ENCODE assay signal across 8 mouse cellular contexts in the genomic region with DNA sequence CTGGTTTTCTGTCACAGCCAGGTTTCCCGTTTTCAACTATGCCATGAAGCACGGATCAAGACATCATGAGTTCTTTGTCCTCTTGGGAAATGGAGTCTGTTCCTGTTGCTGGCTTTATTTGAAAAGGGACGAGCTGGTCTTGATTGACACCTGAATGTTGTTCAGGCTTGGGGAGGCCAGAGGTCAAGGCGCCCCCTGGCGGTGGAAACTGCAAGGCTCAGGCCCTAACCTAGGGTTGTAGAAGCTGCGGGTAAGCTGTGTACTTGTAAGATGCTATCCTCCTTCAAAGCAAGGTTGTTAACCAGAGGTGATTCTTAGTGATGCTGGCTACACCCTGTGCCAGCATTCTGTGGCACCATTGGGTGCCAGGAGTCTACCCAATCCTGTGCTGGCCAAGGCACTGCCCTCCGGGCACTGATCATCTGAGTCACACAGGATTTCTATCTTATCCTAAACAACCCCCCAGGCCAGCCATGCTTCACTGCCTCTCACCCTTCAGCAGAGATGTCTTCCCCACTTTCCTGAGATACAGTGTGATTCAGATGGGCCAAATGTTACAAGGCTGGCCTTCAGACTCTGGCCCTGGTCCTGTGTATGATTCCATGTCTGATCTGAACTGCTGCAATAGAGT. TPM values are rescaled to one million over a fixed set of nuclear protein-coding genes. Genes with fewer than 3 reads are reported as not detected.
A peak's percentile ranks its signal among the peaks of the same experiment; 100 is the strongest.
DNase-seq lines count a peak whose midpoint lies in the region; ATAC-seq lines count a peak whose summit lies in the region.
"Had no signal": no experiment of that assay in that cellular context is flagged by ENCODE, and none has a peak within 500 bp of the region (broad histone marks: within the 10 kb centered on the region; RNA-seq: fewer than 3 reads in every experiment).

No protein-coding gene starts in this region.

- H3K4me3 ChIP-seq in neural tube, embryonic 15.5 days (replicated peaks): no peak overlapping the region
- no peak overlapping the region for H3K4me3 ChIP-seq in embryonic facial prominence, embryonic 10.5 days
- H3K4me3 ChIP-seq: neural tube, embryonic 13.5 days had no signal

- H3K9me3 ChIP-seq in neural tube, embryonic 15.5 days (replicated peaks): no peaks in the 10 kb centered on the region
- no peaks in the 10 kb centered on the region for H3K9me3 ChIP-seq in embryonic facial prominence, embryonic 10.5 days
- H3K9me3 ChIP-seq: neural tube, embryonic 13.5 days had no signal

- no peaks in the 10 kb centered on the region for H3K36me3 ChIP-seq in neural tube, embryonic 15.5 days
- no peaks in the 10 kb centered on the region for H3K36me3 ChIP-seq in embryonic facial prominence, embryonic 10.5 days (replicated peaks)
- H3K36me3 ChIP-seq: neural tube, embryonic 13.5 days had no signal

- H3K4me1 ChIP-seq in neural tube, embryonic 15.5 days: no peaks in the 10 kb centered on the region
- H3K4me1 ChIP-seq in embryonic facial prominence, embryonic 10.5 days: no peaks in the 10 kb centered on the region
- H3K4me1 ChIP-seq: neural tube, embryonic 13.5 days had no signal

- DNase-seq in neural tube, embryonic 10.5 days (ENCODE audit: extremely low spot score, low spot score): peak; percentile 62
- peak; percentile 61 for DNase-seq in adrenal gland, adult 2 months
- peak; percentile 76 for DNase-seq in embryonic facial prominence, embryonic 10.5 days (ENCODE audit: low spot score)
- peak; percentile 58 to 84 for DNase-seq in kidney, adult 8-10 months
- peak; percentile 81 for DNase-seq in lung, postnatal 25 days (ENCODE audit: low spot score)
- DNase-seq in spleen, postnatal 14 days (ENCODE audit: low spot score in 2 of 2): peak; percentile 61 to 81

- no peak overlapping the region for H3K9ac ChIP-seq in neural tube, embryonic 15.5 days (replicated peaks)
- H3K9ac ChIP-seq: neural tube, embryonic 13.5 days had no signal

- H3K4me2 ChIP-seq in neural tube, embryonic 15.5 days: no peak overlapping the region
- H3K4me2 ChIP-seq: neural tube, embryonic 13.5 days had no signal

- WGBS in neural tube, embryonic 15.5 days: 36% methylated on average over 7 of the region's 7 CpGs
- 30% methylated on average over 7 of the region's 7 CpGs for WGBS in embryonic facial prominence, embryonic 10.5 days

- ATAC-seq in neural tube, embryonic 15.5 days (ENCODE audit: low FRiP score): no peak

- H3K27me3 ChIP-seq in neural tube, embryonic 15.5 days (replicated peaks): no peaks in the 10 kb centered on the region
- no peaks in the 10 kb centered on the region for H3K27me3 ChIP-seq in embryonic facial prominence, embryonic 10.5 days (replicated peaks; ENCODE audit: low read depth, poor library complexity, severe bottlenecking)
- H3K27me3 ChIP-seq: neural tube, embryonic 13.5 days had no signal

- H3K27ac ChIP-seq in neural tube, embryonic 15.5 days (replicated peaks): no peak overlapping the region
- no peak overlapping the region for H3K27ac ChIP-seq in embryonic facial prominence, embryonic 10.5 days (replicated peaks)
- H3K27ac ChIP-seq: neural tube, embryonic 13.5 days had no signal

RNA-seq across cellular contexts. Expression of a gene that starts 11.6 kb away (rescaled TPM):
- 3.2 and 7.6 TPM in 2 replicates for polyA plus RNA-seq in neural tube, embryonic 15.5 days (2015; fragmentation: Nextera tagmentation; extraction: Ambion mirVana)
- total RNA-seq in adrenal gland, adult 2 months (2021): 10 to 100 TPM; 11.5 to 18.4 TPM
- polyA plus RNA-seq in adrenal gland, adult 2 months (2012; rRNA removed): 17.5 and 21.1 TPM in 2 replicates
- polyA plus RNA-seq in embryonic facial prominence, embryonic 10.5 days (2016; fragmentation: Nextera tagmentation; extraction: Ambion mirVana): 4.0 and 5.3 TPM in 2 replicates

RNA-seq across cellular contexts. Expression of a gene that starts 34.9 kb away (rescaled TPM):
- 30.9 and 32.6 TPM in 2 replicates for polyA plus RNA-seq in neural tube, embryonic 15.5 days (2015; fragmentation: Nextera tagmentation; extraction: Ambion mirVana)
- under 1 TPM; 0.14 to 0.41 TPM for total RNA-seq in adrenal gland, adult 2 months (2021)
- 0.29 and 0.39 TPM in 2 replicates for polyA plus RNA-seq in adrenal gland, adult 2 months (2012; rRNA removed)
- 1.7 and 2.5 TPM in 2 replicates for polyA plus RNA-seq in embryonic facial prominence, embryonic 10.5 days (2016; fragmentation: Nextera tagmentation; extraction: Ambion mirVana)
